Mouse (Mus musculus) right cerebral cortex, postnatal 36 days (tissue): ENCODE results near the gene Mylip.

ENCODE experiments used
- DNase-seq, 2 experiments: peaks; one replicate each; pipeline ENCODE4 v3.0.0; 2022; ENCODE audit warnings: low spot score in 2 of 2, mixed read lengths in 1 of 2

The Mylip gene

GRCm38 (mm10) chr13:45429239-45429638 lies 39.7 kb downstream of the Mylip start:
- DNase-seq: no peak

- no peak for DNase-seq
Measured at GRCm38 (mm10) chr13:45437134-45437533, 47.6 kb downstream of the Mylip start.

- DNase-seq: no peak
Measured at GRCm38 (mm10) chr13:45438853-45439252, 49.3 kb downstream of the Mylip start.

GRCm38 (mm10) chr13:45440226-45440625 lies 50.7 kb downstream of the Mylip start:
- no peak for DNase-seq

- no peak for DNase-seq
Measured at GRCm38 (mm10) chr13:45442451-45442850, 52.9 kb downstream of the Mylip start.

GRCm38 (mm10) chr13:45442918-45443535 lies 53.5 kb downstream of the Mylip start:
- no peak for DNase-seq

GRCm38 (mm10) chr13:45444220-45444619 lies 54.7 kb downstream of the Mylip start:
- DNase-seq: peak in 1 of 2 experiments; percentile 12

GRCm38 (mm10) chr13:45444652-45445051 lies 55.1 kb downstream of the Mylip start:
- no peak for DNase-seq

GRCm38 (mm10) chr13:45446636-45447035 lies 57.1 kb downstream of the Mylip start:
- DNase-seq: no peak

GRCm38 (mm10) chr13:45452437-45452836 lies 62.9 kb downstream of the Mylip start:
- no peak for DNase-seq

- DNase-seq: no peak
Measured at GRCm38 (mm10) chr13:45453033-45453432, 63.5 kb downstream of the Mylip start.

- DNase-seq: no peak
Measured at GRCm38 (mm10) chr13:45454044-45454443, 64.5 kb downstream of the Mylip start.

- DNase-seq: no peak
Measured at GRCm38 (mm10) chr13:45454641-45455040, 65.1 kb downstream of the Mylip start.

- DNase-seq: no peak
Measured at GRCm38 (mm10) chr13:45455108-45455861, 65.7 kb downstream of the Mylip start.

- DNase-seq: no peak
Measured at GRCm38 (mm10) chr13:45455862-45456192, 66.3 kb downstream of the Mylip start.

GRCm38 (mm10) chr13:45457459-45457858 lies 67.9 kb downstream of the Mylip start:
- no peak for DNase-seq

- no peak for DNase-seq
Measured at GRCm38 (mm10) chr13:45460177-45460576, 70.6 kb downstream of the Mylip start.

GRCm38 (mm10) chr13:45461370-45461958 lies 71.9 kb downstream of the Mylip start:
- no peak for DNase-seq
